Mouse (Mus musculus): Measurements from ENCODE around the gene Osbpl5. TPM values are rescaled to one million over a fixed set of nuclear protein-coding genes. Genes with fewer than 3 reads are reported as not detected.

Osbpl5 gene
- 31.2 and 37.6 TPM in 2 replicates for polyA plus RNA-seq (2012; rRNA removed)

DNA sequence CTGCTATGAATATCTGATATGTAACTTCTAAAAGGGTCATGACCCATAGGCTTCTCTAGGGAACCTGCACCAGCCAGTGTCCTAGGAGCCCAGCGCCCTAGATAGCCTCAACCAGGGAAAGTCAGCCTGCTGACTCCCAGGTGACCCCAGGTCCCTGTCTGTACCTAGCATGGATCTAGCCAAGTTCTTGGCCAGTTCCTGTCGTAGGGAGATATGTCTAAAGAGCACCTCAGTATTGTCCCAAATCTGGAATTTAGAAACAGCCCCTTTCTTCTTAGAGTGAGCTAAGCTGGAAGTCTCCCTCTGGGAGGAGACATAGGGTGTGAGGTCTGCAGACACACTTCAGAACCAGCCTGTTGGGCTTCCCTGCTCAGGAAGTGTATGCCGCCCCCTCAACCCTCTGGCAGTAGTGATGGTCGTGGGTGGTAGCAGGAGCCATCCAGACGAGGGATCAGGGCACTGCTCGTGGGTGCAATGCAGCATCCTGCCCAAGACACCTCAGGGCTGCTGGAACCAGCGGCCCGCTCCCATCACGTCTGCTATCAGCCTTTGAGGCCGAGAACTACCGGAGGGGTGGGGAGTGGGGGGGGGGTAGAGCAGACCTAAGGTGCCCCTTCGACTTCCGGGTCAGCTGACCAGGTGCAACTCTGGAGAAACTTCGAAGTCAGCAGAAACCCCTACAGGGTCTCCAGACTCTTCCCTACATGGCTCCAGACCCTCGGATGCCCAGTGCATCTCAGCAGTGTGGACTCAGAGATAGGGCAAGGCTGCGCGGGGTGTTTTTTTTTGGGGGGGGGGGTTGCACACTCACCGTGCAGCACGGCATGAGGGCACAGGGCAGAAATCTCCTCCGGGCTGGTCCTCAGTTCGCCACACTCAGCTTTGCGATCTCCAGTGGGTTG, at the start of gene Osbpl5:
TSS of gene Osbpl5 (minus strand) at position 861 of the 902 bp plus-strand sequence.
- Histone ChIP-seq H3K4me3 (ENCODE audit: extremely low read depth, insufficient read depth, insufficient read length) (peak within 1 kb of the TSS; percentile 71), H3K36me3 (ENCODE audit: control insufficient read depth, insufficient read depth, low read length) (no peaks in the 10 kb centered on the region), H3K27ac (ENCODE audit: insufficient read depth, low read length) (peak within 1 kb of the TSS; percentile 49), H3K4me1 (ENCODE audit: control insufficient read depth, insufficient read depth, insufficient read length) (no peaks in the 10 kb centered on the region), H3K27me3 (ENCODE audit: control insufficient read depth, insufficient read depth, low read length) (no peaks in the 10 kb centered on the region)
- WGBS, result 19% methylated on average over 22 of the region's 22 CpGs
- no peak for DNase-seq (ENCODE audit: low read depth in 1 of 2, low spot score in 2 of 2)
- TF ChIP-seq POLR2A (IDR thresholded peaks at IDR 0.05; ENCODE audit: low read depth, low read length) (no peak), CTCF (IDR thresholded peaks at IDR 0.05; ENCODE audit: extremely low read depth, insufficient read depth, insufficient read length, insufficient replicate concordance) (no peak)

DNA sequence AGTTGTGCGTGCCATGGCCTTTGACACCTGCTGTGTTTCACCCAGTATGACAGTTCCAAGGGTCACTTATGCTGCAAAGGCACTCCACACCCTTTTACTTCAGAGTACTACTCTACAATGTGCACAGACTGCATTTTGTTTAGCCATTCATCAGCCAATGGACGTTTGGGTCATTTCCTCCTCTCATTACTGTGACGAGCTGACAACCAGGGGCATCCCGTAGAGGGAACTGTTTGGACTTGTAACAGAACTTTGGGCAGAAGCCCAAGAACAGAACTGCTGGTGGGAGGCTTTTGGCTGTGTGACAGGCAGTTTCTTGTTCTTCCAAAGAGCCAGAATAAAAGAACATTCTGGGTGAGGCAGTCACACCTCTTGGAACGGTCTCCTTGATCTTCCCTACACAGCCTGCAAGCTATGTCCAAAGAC, 48.4 kb upstream of the Osbpl5 start:
- Histone ChIP-seq H3K4me3 (ENCODE audit: extremely low read depth, insufficient read depth, insufficient read length) (no peak overlapping the region), H3K27ac (ENCODE audit: insufficient read depth, low read length) (no peak overlapping the region), H3K4me1 (ENCODE audit: control insufficient read depth, insufficient read depth, insufficient read length) (no peaks in the 10 kb centered on the region), H3K27me3 (ENCODE audit: control insufficient read depth, insufficient read depth, low read length) (no peaks in the 10 kb centered on the region), H3K36me3 (ENCODE audit: control insufficient read depth, insufficient read depth, low read length) (peaks cover 32% of the 10 kb centered on the region)
- TF ChIP-seq POLR2A (IDR thresholded peaks at IDR 0.05; ENCODE audit: low read depth, low read length), result no peak
- no peak for TF ChIP-seq CTCF (IDR thresholded peaks at IDR 0.05; ENCODE audit: extremely low read depth, insufficient read depth, insufficient read length, insufficient replicate concordance)
- 84% methylated on average over 5 of the region's 5 CpGs for WGBS
- DNase-seq (ENCODE audit: low read depth in 1 of 2, low spot score in 2 of 2), result no peak

DNA sequence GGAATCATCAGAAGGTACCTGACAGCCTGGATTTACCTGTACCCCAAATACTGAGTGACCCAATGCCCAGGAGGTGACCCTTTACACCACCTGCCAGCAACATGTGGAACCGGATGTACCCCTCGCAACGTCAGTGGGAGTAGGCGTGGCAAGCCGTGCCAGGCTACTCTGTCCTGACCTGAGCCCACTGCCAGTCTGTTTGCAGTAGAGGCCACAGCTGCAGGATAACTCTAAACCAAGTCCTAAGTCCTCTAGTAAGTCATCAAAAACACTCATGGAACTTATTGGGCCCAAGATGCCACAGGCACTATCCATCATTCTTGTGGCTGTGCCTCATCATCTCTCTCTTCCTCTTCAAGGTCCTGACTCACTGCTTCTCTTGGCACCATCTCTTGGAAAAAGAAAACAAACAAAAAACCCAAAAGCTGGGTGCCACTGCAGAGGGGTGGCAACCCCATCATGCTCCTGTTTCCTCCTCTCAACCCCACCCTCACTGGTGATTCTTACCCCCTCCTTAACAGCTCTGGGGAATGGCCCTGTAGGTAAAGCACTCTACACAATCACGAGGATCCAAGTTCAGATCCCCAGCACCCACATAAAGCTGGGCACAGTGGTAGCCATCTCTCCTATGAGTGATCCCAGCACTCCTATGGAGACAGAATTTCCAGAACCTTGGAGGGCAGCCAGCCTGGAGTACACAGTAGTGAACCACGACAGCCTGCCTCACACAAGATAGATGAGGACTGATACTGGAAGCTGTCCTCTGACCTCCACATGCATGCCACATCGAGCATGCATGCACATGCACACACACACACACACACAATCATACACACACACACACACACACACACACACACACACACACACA, 44.6 kb upstream of the Osbpl5 start:
- TF ChIP-seq POLR2A (IDR thresholded peaks at IDR 0.05; ENCODE audit: low read depth, low read length), result no peak
- no peak for TF ChIP-seq CTCF (IDR thresholded peaks at IDR 0.05; ENCODE audit: extremely low read depth, insufficient read depth, insufficient read length, insufficient replicate concordance)

DNA sequence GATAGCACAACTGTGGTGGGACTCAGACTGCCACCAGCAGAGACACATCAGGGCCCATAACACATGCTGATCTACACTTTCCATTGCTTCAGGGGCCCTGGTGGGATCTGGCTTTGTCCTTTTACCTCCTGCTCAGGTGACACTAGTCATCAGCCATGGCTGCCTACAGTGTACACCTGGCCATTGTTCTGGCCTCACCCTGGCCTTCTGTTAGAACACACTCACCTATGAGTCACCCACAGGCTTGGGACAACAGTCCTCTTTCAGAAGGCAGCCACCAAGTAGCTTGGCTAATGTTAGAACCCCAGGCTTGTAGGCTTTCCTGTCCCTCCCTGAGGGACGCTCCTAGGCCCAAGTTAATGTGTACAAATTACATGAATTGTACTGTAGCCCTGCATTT, 44.0 kb upstream of the Osbpl5 start:
- Histone ChIP-seq H3K27me3 (ENCODE audit: control insufficient read depth, insufficient read depth, low read length) (no peaks in the 10 kb centered on the region), H3K4me3 (ENCODE audit: extremely low read depth, insufficient read depth, insufficient read length) (no peak overlapping the region), H3K36me3 (ENCODE audit: control insufficient read depth, insufficient read depth, low read length) (peaks cover 28% of the 10 kb centered on the region), H3K4me1 (ENCODE audit: control insufficient read depth, insufficient read depth, insufficient read length) (no peaks in the 10 kb centered on the region), H3K27ac (ENCODE audit: insufficient read depth, low read length) (no peak overlapping the region)
- DNase-seq (ENCODE audit: low read depth in 1 of 2, low spot score in 2 of 2), result no peak
- 94% methylated on average over 1 of the region's 1 CpGs for WGBS
- TF ChIP-seq CTCF (IDR thresholded peaks at IDR 0.05; ENCODE audit: extremely low read depth, insufficient read depth, insufficient read length, insufficient replicate concordance) (no peak), POLR2A (IDR thresholded peaks at IDR 0.05; ENCODE audit: low read depth, low read length) (no peak)

More for the DNA sequence above, 44.6 kb upstream of the Osbpl5 start:
- H3K4me1 ChIP-seq (ENCODE audit: control insufficient read depth, insufficient read depth, insufficient read length), result no peaks in the 10 kb centered on the region
- WGBS, result 89% methylated on average over 8 of the region's 8 CpGs
- H3K36me3 ChIP-seq (ENCODE audit: control insufficient read depth, insufficient read depth, low read length), result peaks cover 29% of the 10 kb centered on the region
- H3K27ac ChIP-seq (ENCODE audit: insufficient read depth, low read length), result no peak overlapping the region
- H3K27me3 ChIP-seq (ENCODE audit: control insufficient read depth, insufficient read depth, low read length), result no peaks in the 10 kb centered on the region
- H3K4me3 ChIP-seq (ENCODE audit: extremely low read depth, insufficient read depth, insufficient read length), result no peak overlapping the region
- DNase-seq (ENCODE audit: low read depth in 1 of 2, low spot score in 2 of 2), result no peak

GRCm38 (mm10) chr7:143798783-143799182, 42.0 kb upstream of the Osbpl5 start:
- no peak overlapping the region for H3K27ac ChIP-seq (ENCODE audit: insufficient read depth, low read length)
- H3K27me3 ChIP-seq (ENCODE audit: control insufficient read depth, insufficient read depth, low read length), result no peaks in the 10 kb centered on the region
- H3K4me1 ChIP-seq (ENCODE audit: control insufficient read depth, insufficient read depth, insufficient read length), result no peaks in the 10 kb centered on the region
- H3K36me3 ChIP-seq (ENCODE audit: control insufficient read depth, insufficient read depth, low read length), result peaks cover 28% of the 10 kb centered on the region
- TF ChIP-seq CTCF (IDR thresholded peaks at IDR 0.05; ENCODE audit: extremely low read depth, insufficient read depth, insufficient read length, insufficient replicate concordance) (no peak), POLR2A (IDR thresholded peaks at IDR 0.05; ENCODE audit: low read depth, low read length) (no peak)
- H3K4me3 ChIP-seq (ENCODE audit: extremely low read depth, insufficient read depth, insufficient read length), result no peak overlapping the region
- DNase-seq (ENCODE audit: low read depth in 1 of 2, low spot score in 2 of 2), result no peak
- 86% methylated on average over 4 of the region's 4 CpGs for WGBS

DNA sequence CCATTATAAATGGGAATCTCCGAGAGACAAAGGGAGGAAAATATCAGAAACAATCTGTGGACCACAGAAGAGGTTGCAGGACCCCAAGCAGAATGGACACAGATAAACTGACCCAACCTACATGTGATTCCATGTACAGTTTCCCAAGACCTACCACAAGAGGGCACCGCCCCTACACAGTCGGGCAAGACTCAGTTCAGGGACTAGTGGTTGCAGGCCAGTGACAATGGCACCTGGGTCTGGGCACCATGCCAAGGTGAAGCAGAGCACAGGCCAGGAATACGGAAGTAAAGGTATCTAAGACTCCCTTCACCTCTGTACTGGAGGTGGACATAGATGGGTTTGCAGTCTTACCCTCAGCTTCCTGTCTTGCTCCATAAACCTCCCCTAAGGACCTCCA, 36.3 kb upstream of the Osbpl5 start:
- 47% methylated on average over 4 of the region's 4 CpGs for WGBS
- DNase-seq (ENCODE audit: low read depth in 1 of 2, low spot score in 2 of 2), result peak; percentile 58 to 77
- TF ChIP-seq CTCF (IDR thresholded peaks at IDR 0.05; ENCODE audit: extremely low read depth, insufficient read depth, insufficient read length, insufficient replicate concordance) (peak; percentile 45; the same call in 1 of the 2 replicates), POLR2A (IDR thresholded peaks at IDR 0.05; ENCODE audit: low read depth, low read length) (no peak)
- Histone ChIP-seq H3K4me1 (ENCODE audit: control insufficient read depth, insufficient read depth, insufficient read length) (no peaks in the 10 kb centered on the region; the same call in 1 of the 2 replicates), H3K27me3 (ENCODE audit: control insufficient read depth, insufficient read depth, low read length) (no peaks in the 10 kb centered on the region), H3K4me3 (ENCODE audit: extremely low read depth, insufficient read depth, insufficient read length) (no peak overlapping the region), H3K27ac (ENCODE audit: insufficient read depth, low read length) (no peak overlapping the region), H3K36me3 (ENCODE audit: control insufficient read depth, insufficient read depth, low read length) (peaks cover 9% of the 10 kb centered on the region; the same call in 1 of the 2 replicates)
